Mouse (Mus musculus): ENCODE results near the gene Apom.
A peak's percentile ranks its signal among the peaks of the same experiment; 100 is the strongest.

Gene Apom

GRCm38 (mm10) chr17:35131500-35132173 is at the start of gene Apom:
Gene Apom (minus strand): TSS chr17:35132050.
- no peak for DNase-seq (ENCODE audit: low spot score)

- DNase-seq (ENCODE audit: low spot score) = no peak
These were observed 48.2 kb upstream of the Apom start for GRCm38 (mm10) chr17:35180093-35180492.

GRCm38 (mm10) chr17:35178528-35178927 is 46.7 kb upstream of the Apom start:
- DNase-seq (ENCODE audit: low spot score) = peak; percentile 72

GRCm38 (mm10) chr17:35175968-35176367 is 44.1 kb upstream of the Apom start, which contains the start of gene Aif1:
Gene Aif1 (minus strand): TSS chr17:35176068.
- no peak for DNase-seq (ENCODE audit: low spot score)

GRCm38 (mm10) chr17:35175382-35175781 is 43.5 kb upstream of the Apom start:
- DNase-seq (ENCODE audit: low spot score) = no peak

GRCm38 (mm10) chr17:35174201-35174977 is 42.5 kb upstream of the Apom start:
- no peak for DNase-seq (ENCODE audit: low spot score)

- DNase-seq (ENCODE audit: low spot score) = no peak
These were observed 41.5 kb upstream of the Apom start for GRCm38 (mm10) chr17:35173329-35173728.

- DNase-seq (ENCODE audit: low spot score) = no peak
These were observed 40.8 kb upstream of the Apom start for GRCm38 (mm10) chr17:35172445-35173234.

GRCm38 (mm10) chr17:35168541-35169207 is 36.8 kb upstream of the Apom start:
- DNase-seq (ENCODE audit: low spot score) = no peak

- no peak for DNase-seq (ENCODE audit: low spot score)
These were observed 35.9 kb upstream of the Apom start for GRCm38 (mm10) chr17:35167794-35168193.

GRCm38 (mm10) chr17:35166352-35167035 is 34.6 kb upstream of the Apom start:
- DNase-seq (ENCODE audit: low spot score) = peak; percentile 85

GRCm38 (mm10) chr17:35165451-35166155 is 33.8 kb upstream of the Apom start:
- no peak for DNase-seq (ENCODE audit: low spot score)

GRCm38 (mm10) chr17:35164568-35165450 is 33.0 kb upstream of the Apom start, which contains the start of gene Prrc2a:
Gene Prrc2a (minus strand): TSS chr17:35164897.
- peak; percentile 99 for DNase-seq (ENCODE audit: low spot score)

- DNase-seq (ENCODE audit: low spot score) = no peak
These were observed 32.3 kb upstream of the Apom start for GRCm38 (mm10) chr17:35164218-35164567.

GRCm38 (mm10) chr17:35163326-35164081 is 31.7 kb upstream of the Apom start:
- no peak for DNase-seq (ENCODE audit: low spot score)

GRCm38 (mm10) chr17:35162730-35163129 is 30.9 kb upstream of the Apom start:
- no peak for DNase-seq (ENCODE audit: low spot score)

- DNase-seq (ENCODE audit: low spot score) = no peak
These were observed 30.3 kb upstream of the Apom start for GRCm38 (mm10) chr17:35162121-35162520.

GRCm38 (mm10) chr17:35161421-35161820 is 29.6 kb upstream of the Apom start:
- DNase-seq (ENCODE audit: low spot score) = no peak

GRCm38 (mm10) chr17:35159638-35160037 is 27.8 kb upstream of the Apom start:
- DNase-seq (ENCODE audit: low spot score) = no peak

Data from layer of hippocampus, adult 11-12 months (tissue).